Mouse (Mus musculus): ENCODE data around the gene Lck.
"Not testable (repeated sequence)": the region's sequence is repeated elsewhere in the genome, so short reads cannot be mapped to it uniquely, and the experiment has no call there.

Lck gene

GRCm38 (mm10) chr4:129556532-129557223 lies 16.8 kb downstream of the Lck start:
- peak; percentile 77 for DNase-seq (ENCODE audit: extremely low read depth, insufficient read length, low spot score)

DNA sequence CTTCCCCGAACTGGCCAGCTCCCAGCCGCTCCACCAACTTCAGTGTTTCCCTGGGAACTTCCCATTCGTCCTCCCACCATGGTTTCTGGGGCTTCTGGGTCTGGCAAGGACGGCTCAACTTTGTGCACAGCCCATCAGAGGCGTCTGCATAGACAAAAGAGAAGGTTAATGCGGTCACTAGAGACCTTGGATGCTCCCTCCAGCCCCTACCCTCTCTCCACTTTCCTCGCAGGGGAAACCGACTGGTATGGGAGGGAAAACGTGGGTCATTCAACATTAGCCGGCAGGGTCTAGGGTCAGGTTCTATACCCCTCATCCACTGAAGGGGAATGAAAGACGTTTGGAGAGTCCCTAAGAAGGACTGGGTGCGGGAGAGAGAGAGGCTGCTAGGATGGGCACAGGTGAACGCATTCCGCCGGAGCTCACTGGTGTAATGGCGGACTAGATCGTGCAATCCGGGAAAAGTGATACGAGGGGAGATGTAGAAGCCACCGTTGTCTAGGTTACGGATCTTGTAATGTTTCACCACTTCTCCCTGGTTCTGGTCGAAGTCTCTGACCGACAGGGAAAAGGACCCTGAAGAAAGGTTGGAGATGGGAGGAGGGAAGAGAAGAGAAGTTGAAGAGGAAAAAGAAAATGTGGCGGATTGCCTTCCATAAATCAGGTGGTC lies 17.4 kb downstream of the Lck start:
- DNase-seq (ENCODE audit: extremely low read depth, insufficient read length, low spot score) = no peak

GRCm38 (mm10) chr4:129555421-129555861 lies 18.0 kb downstream of the Lck start:
- no peak for DNase-seq (ENCODE audit: extremely low read depth, insufficient read length, low spot score)

GRCm38 (mm10) chr4:129554512-129554911 lies 18.9 kb downstream of the Lck start:
- not testable (repeated sequence) for DNase-seq (ENCODE audit: extremely low read depth, insufficient read length, low spot score)

- DNase-seq (ENCODE audit: extremely low read depth, insufficient read length, low spot score) = no peak
These were observed 23.1 kb downstream of the Lck start for GRCm38 (mm10) chr4:129550295-129550694.

GRCm38 (mm10) chr4:129549306-129549705 lies 24.1 kb downstream of the Lck start:
- DNase-seq (ENCODE audit: extremely low read depth, insufficient read length, low spot score) = no peak

GRCm38 (mm10) chr4:129547631-129548030 lies 25.8 kb downstream of the Lck start:
- DNase-seq (ENCODE audit: extremely low read depth, insufficient read length, low spot score) = not testable (repeated sequence)

DNA sequence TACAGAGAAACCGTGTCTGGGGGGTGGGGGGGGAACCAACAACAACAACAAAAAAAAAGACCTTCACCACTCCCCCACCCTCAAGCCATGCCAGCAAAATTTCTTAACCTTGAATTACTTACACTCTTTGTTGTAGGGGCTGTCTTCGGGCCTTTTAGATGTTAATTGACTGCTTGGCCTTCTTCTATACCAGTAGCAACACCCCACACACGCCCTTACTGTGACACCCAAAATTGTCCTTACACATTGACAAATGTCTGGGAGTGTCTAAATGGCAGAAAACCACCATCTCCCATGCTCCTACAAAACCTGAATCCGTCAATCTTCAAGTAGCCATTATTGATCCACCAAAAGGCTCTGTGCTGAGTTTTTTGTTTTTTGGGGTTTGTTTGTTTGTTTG lies 29.3 kb downstream of the Lck start:
- no peak for DNase-seq (ENCODE audit: extremely low read depth, insufficient read length, low spot score)

GRCm38 (mm10) chr4:129542592-129543141 lies 30.8 kb downstream of the Lck start, which contains the start of gene Hdac1:
TSS of gene Hdac1 (minus strand) at chr4:129542713.
- peak; percentile 98 for DNase-seq (ENCODE audit: extremely low read depth, insufficient read length, low spot score)

GRCm38 (mm10) chr4:129541868-129542591 lies 31.4 kb downstream of the Lck start:
- DNase-seq (ENCODE audit: extremely low read depth, insufficient read length, low spot score) = peak; percentile 38

GRCm38 (mm10) chr4:129540012-129540411 lies 33.4 kb downstream of the Lck start:
- peak; percentile 21 for DNase-seq (ENCODE audit: extremely low read depth, insufficient read length, low spot score)

DNA sequence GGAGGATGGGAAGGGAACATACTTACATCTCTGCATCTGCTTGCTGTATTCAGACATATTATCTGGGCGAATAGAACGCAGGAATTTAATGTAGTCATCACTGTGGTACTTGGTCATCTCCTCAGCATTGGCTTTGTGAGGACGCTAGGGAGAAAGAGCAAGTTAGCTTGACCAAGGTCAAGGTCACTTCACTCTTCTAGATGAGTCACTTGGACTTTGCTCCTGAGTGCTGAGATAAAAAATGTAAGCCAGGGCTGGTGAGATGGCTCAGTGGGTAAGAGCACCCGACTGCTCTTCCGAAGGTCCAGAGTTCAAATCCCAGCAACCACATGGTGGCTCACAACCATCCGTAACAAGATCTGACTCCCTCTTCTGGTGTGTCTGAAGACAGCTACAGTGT lies 44.5 kb downstream of the Lck start:
- DNase-seq (ENCODE audit: extremely low read depth, insufficient read length, low spot score) = not testable (repeated sequence)

DNA sequence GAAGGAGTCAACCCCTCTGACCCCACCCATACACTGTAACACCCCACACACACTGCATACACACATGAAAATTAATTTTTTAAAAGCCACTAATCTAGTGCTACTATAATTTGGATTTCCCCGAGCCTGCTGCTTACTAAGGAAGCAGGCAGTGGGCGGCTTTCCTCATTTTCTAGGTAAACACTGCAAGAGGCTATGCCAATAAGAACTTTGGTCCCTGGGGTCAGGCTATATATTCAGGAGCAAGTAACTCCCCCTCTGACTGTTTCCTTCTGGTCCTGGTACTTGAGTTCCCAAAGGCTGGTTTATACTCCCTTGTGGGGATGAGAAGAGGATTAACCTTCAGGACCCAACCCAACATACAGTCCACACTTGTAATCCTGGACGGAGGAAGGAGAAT lies 47.6 kb downstream of the Lck start:
- DNase-seq (ENCODE audit: extremely low read depth, insufficient read length, low spot score) = no peak

GRCm38 (mm10) chr4:129525338-129525737 lies 48.1 kb downstream of the Lck start:
- DNase-seq (ENCODE audit: extremely low read depth, insufficient read length, low spot score) = no peak

DNA sequence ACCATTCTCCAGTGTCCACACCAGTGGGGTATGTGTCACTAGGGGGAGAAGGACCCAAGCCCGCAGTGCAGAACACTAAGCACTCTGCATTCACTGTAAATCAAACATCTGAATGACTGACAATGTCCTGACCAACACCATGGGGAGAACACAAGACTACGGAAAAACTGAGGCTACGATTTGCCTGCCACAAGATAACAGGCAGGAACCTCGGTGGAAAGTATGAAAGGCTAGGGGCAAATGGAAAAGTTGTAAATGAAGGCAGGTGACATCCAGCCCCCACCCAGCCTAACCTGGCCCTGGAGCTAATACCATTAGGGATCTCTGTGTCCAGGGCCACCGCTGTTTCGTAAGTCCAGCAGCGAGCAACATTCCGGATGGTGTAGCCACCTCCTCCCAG lies 54.9 kb downstream of the Lck start:
- no peak for DNase-seq (ENCODE audit: extremely low read depth, insufficient read length, low spot score)

DNA sequence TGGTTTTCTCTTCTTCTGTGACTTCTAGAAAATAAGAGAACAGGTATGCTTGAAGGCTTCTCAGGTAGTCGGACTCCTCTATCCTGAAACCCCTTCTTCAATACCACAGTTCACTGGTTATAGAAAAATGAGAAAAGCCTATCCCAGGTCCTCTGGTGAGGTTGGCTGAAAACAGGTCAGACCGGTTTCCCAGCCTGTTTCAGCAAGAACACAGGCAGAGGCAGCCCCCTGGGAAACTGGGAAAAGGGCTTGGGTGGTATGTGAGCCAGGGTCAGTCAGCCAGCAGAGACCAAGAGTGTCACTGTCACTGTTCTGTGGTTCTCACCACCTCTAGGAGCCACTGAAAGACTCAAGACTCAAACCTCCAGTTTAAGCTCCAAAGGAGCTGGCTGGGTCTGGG lies 56.5 kb downstream of the Lck start:
- DNase-seq (ENCODE audit: extremely low read depth, insufficient read length, low spot score) = no peak

DNA sequence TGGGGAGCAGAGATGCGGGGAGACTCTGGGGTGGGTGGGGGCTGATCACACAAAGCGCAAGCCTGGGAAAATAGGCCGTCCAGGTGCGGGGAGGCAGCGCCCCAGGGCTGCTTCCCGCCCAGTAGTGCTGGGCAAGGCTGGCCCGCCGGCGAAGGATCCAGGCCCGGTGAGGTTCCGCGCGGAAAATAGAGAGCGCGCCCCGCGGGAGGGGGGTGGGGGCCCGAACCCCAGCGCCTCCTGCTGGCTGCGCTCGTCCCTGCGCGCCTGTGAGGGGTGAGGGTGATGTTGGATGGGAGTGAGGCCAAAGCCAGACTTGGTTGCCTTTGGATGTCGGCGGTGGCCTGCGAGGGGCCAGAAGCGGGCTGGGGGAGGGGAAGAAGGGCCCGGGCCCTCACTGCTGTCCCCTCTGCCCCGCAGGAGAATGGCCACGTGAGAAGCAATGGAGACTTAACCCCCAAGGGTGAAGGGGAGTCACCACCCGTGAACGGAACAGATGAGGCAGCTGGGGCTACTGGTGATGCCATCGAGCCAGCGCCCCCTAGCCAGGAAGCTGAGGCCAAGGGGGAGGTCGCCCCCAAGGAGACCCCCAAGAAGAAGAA lies 59.0 kb downstream of the Lck start:
- no peak for DNase-seq (ENCODE audit: extremely low read depth, insufficient read length, low spot score)

DNA sequence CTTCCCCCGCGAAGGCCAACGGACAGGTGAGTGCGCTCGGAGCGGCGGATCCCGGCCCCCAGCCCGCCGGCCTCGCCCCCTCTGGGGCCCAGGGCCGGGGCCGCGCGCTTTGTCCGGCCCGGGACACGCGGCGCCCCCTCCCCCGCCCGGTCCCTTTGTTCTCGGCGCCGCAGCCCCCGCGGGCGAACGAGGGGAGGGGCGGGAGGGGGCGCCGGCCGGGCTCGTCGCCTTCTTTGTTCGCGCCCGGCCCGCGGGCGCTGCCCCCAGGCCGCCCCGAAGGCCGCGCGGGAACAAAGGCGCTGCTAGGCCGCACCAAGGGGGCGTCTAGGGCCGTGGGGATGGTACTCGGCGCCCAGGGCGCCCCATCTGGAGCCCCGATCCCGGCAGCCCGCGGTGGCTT lies 59.5 kb downstream of the Lck start:
- no peak for DNase-seq (ENCODE audit: extremely low read depth, insufficient read length, low spot score)

- DNase-seq (ENCODE audit: extremely low read depth, insufficient read length, low spot score) = no peak
These were observed 60.2 kb downstream of the Lck start, which contains the start of gene Marcksl1 for GRCm38 (mm10) chr4:129513086-129513767. TSS of gene Marcksl1 (plus strand) at chr4:129513581.

DNA sequence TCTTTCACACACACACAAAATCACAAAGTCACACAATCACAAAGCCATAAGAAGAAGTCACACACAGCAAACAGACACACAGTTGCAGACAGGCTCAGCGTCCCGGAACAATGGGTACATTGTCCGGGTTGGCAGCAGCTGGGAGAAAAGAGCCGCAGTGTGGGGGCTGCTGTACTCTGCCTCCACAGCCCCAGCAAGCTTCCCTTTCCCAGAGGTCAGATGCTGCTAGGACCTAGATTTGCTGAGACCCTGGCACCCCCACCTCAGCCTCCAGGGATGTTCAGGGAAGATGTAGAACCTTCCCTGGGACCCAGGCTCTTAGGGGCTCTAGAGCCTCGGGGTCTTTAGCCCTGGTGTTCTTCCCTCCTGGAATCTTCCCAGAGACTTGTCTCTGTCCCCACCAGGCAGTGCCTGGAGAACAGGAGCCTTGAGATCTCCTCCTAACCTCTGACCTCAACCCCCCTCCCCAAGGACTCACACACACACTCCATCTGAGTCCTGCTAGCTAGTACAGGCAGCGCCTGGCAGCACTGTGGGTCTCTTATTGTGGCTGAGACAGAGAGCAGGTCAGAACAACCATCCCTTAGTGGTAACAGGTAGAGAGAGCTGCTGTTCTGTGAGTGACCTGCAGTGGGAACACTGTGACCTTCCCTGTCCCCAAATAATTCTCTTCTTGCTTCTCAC lies 61.9 kb downstream of the Lck start:
- no peak for DNase-seq (ENCODE audit: extremely low read depth, insufficient read length, low spot score)
